Mouse (Mus musculus) liver, adult 2 months (tissue): ENCODE results near the gene Ino80d. TPM values are rescaled to one million over a fixed set of nuclear protein-coding genes. Genes with fewer than 3 reads are reported as not detected.

Experiments used
- DNase-seq: peaks from one replicate; pipeline ENCODE4 v3.0.0-alpha.2; 2011; ENCODE audit warnings: low read depth, low spot score; ENCODE audit errors: extremely low read depth
- H3K27ac ChIP-seq: fragments of 200-500 bp; replicated peaks from 2 replicates; pipeline ENCODE4 v1.5.1; 2012; ENCODE audit warnings: low read depth, mild to moderate bottlenecking, control low read depth, inconsistent platforms, low read length; ENCODE audit not compliant: insufficient read depth
- H3K27me3 ChIP-seq: fragments of 200-500 bp; 2 replicates; pipeline ENCODE4 v1.6.1; 2012; ENCODE audit warnings: mild to moderate bottlenecking, moderate library complexity, low read length, inconsistent platforms; ENCODE audit not compliant: control insufficient read depth, insufficient read depth
- H3K36me3 ChIP-seq: fragments of 200-500 bp; 2 replicates; pipeline ENCODE4 v1.6.1; 2012; ENCODE audit warnings: low read length, inconsistent platforms; ENCODE audit not compliant: control insufficient read depth, insufficient read depth
- H3K4me1 ChIP-seq: fragments of 200-500 bp; 2 replicates; pipeline ENCODE4 v1.6.1; 2011; ENCODE audit warnings: low read length; ENCODE audit not compliant: control insufficient read depth, insufficient read depth
- H3K4me3 ChIP-seq: fragments of 200-500 bp; 2 replicates; pipeline ENCODE4 v1.5.1; 2011; ENCODE audit warnings: low read depth, mild to moderate bottlenecking, control low read depth, low read length, moderate library complexity; ENCODE audit not compliant: insufficient read depth
- H3K79me2 ChIP-seq: fragments of 200-500 bp; 2 replicates; pipeline ENCODE4 v1.6.1; 2012; ENCODE audit warnings: inconsistent platforms, mild to moderate bottlenecking, low read length, moderate library complexity; ENCODE audit not compliant: control insufficient read depth, insufficient read depth
- H3K9ac ChIP-seq: fragments of 200-500 bp; 2 replicates; pipeline ENCODE4 v1.6.1; 2012; ENCODE audit warnings: low read depth, mild to moderate bottlenecking, control low read depth, inconsistent platforms, low read length
- CTCF ChIP-seq: fragments of 200-500 bp; IDR thresholded peaks from 2 replicates; pipeline ENCODE4 v1.5.1; 2011; ENCODE audit warnings: low read depth, low read length, control low read depth
- POLR2A ChIP-seq: fragments of 200-500 bp; IDR thresholded peaks from 2 replicates; pipeline ENCODE4 v1.6.1; 2011; ENCODE audit warnings: low read length, control low read depth; ENCODE audit not compliant: insufficient read depth; ENCODE audit errors: extremely low read depth
- WGBS: fragments of 180-500 bp; shearing (Covaris S2); methylation state at CpG from one replicate; pipeline ENCODE4 v1.1.7; 2018; 5-methylcytosine and 5-hydroxymethylcytosine counted together
- polyA plus RNA-seq: library from polyadenylated mRNA; depleted of rRNA; stranded (reverse); fragments of >200 nt; gene quantifications from 2 replicates; pipeline ENCODE4 v1.2.3, GENCODE M21; 2012
- total RNA-seq: library from RNA; depleted of rRNA; stranded (reverse); fragments of >200 nt; gene quantifications from 2 replicates; pipeline ENCODE4 v1.2.3, GENCODE M21; 2014

Ino80d gene
- total and polyA plus RNA-seq, 2 experiments: 5.2 to 5.3 TPM

GRCm38 (mm10) chr1:63130883-63131282 lies 16.4 kb upstream of the Ino80d start:
- Histone ChIP-seq H3K9ac (no peak overlapping the region), H3K79me2 (no peaks in the 10 kb centered on the region), H3K27me3 (no peaks in the 10 kb centered on the region), H3K4me3 (no peak overlapping the region), H3K27ac (no peak overlapping the region), H3K4me1 (peaks cover 5% of the 10 kb centered on the region; the same call in 1 of the 2 replicates), H3K36me3 (no peaks in the 10 kb centered on the region)
- 77% methylated on average over 2 of the region's 2 CpGs for WGBS
- TF ChIP-seq CTCF (no peak), POLR2A (no peak)
- DNase-seq: no peak

GRCm38 (mm10) chr1:63129857-63130690 lies 15.6 kb upstream of the Ino80d start:
- H3K27ac ChIP-seq: peak overlapping the region; percentile 94

GRCm38 (mm10) chr1:63129273-63129672 lies 14.8 kb upstream of the Ino80d start:
- Histone ChIP-seq H3K27ac (peak overlapping the region; percentile 11), H3K79me2 (no peaks in the 10 kb centered on the region), H3K4me3 (no peak overlapping the region), H3K36me3 (no peaks in the 10 kb centered on the region), H3K4me1 (peaks cover 9% of the 10 kb centered on the region; the same call in 1 of the 2 replicates), H3K27me3 (no peaks in the 10 kb centered on the region), H3K9ac (no peak overlapping the region)
- DNase-seq: peak; percentile 39
- TF ChIP-seq POLR2A (no peak), CTCF (no peak)
- WGBS: 48% methylated on average over 3 of the region's 3 CpGs

More at GRCm38 (mm10) chr1:63129857-63130690, 15.6 kb upstream of the Ino80d start:
- Histone ChIP-seq H3K9ac (peak overlapping the region; percentile 90), H3K4me1 (peaks cover 5% of the 10 kb centered on the region; the same call in 1 of the 2 replicates), H3K79me2 (no peaks in the 10 kb centered on the region), H3K27me3 (no peaks in the 10 kb centered on the region), H3K36me3 (no peaks in the 10 kb centered on the region), H3K4me3 (peak overlapping the region; percentile 62)
- 8% methylated on average over 18 of the region's 18 CpGs for WGBS
- DNase-seq: peak; percentile 70
- TF ChIP-seq CTCF (no peak), POLR2A (no peak)

- no peak overlapping the region for H3K27ac ChIP-seq
- TF ChIP-seq POLR2A (no peak), CTCF (no peak)
- DNase-seq: no peak
- WGBS: 98% methylated on average over 3 of the region's 3 CpGs
- no peaks in the 10 kb centered on the region for H3K79me2 ChIP-seq
- no peak overlapping the region for H3K4me3 ChIP-seq
- peaks cover 11% of the 10 kb centered on the region for H3K36me3 ChIP-seq
- peaks cover 16% of the 10 kb centered on the region; the same call in 1 of the 2 replicates for H3K4me1 ChIP-seq
- no peaks in the 10 kb centered on the region for H3K27me3 ChIP-seq
- H3K9ac ChIP-seq: no peak overlapping the region
Measured at GRCm38 (mm10) chr1:63126206-63126605, 11.7 kb upstream of the Ino80d start.

GRCm38 (mm10) chr1:63123823-63124450 lies 9.5 kb upstream of the Ino80d start:
- Histone ChIP-seq H3K79me2 (no peaks in the 10 kb centered on the region), H3K4me3 (no peak overlapping the region), H3K36me3 (peaks cover 28% of the 10 kb centered on the region), H3K4me1 (peaks cover 10% of the 10 kb centered on the region; the same call in 1 of the 2 replicates), H3K27me3 (no peaks in the 10 kb centered on the region), H3K9ac (no peak overlapping the region), H3K27ac (peak overlapping the region; percentile 78)
- DNase-seq: peak; percentile 92
- TF ChIP-seq POLR2A: 0 out of 2 replicates have a peak, but pooled peaks have one; percentile 15
- no peak for TF ChIP-seq CTCF
- 25% methylated on average over 6 of the region's 6 CpGs for WGBS
